Mouse (Mus musculus) left cerebral cortex, postnatal 10 days (tissue): ENCODE measurements around the gene Uqcc2. TPM values are rescaled to one million over a fixed set of nuclear protein-coding genes. Genes with fewer than 3 reads are reported as not detected.

Experiments used
- DNase-seq, 2 experiments: peaks; one replicate each; pipeline ENCODE4 v3.0.0; 2021 to 2022; ENCODE audit warnings: low spot score in 2 of 2, mixed read lengths in 1 of 2; ENCODE audit errors: extremely low spot score in 1 of 2
- intact Hi-C: fragments of 180-260 bp; cut with DNase I; formaldehyde crosslinking; loops from one replicate; pipeline ENCODE4 v1.15.1; 2025
- total RNA-seq, 2 experiments: library from RNA; stranded (reverse); gene quantifications; 2 replicates each; pipeline ENCODE4 v1.2.3; 2021

Gene Uqcc2
- total RNA-seq, 2 experiments from 2014 or later: 177 to 182 TPM

DNA sequence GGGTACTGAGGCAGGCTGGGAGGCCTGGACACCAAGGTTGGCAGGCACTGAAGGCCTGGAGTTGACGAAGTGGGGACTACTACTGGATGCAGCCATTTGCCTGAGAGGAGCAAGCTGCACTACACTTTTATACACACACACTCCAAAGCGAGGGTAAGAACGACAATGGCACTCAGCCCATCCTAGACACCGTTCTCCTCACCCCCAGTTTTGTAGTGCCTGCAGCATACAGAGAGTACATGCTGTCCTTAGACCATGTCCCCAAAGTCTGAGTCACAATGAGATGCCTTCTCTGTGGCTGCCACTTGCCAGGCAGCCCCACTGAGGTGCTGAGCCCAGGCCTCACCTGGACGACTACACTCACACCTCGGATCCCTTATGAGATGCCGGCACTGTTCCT lies 3.9 kb downstream of the Uqcc2 start:
- intact Hi-C loops: loop anchor here (5.0 kb wide), 1 partner anchor 72 kb away; the partner anchor contains the start of gene Lemd2
- no peak for DNase-seq

GRCm38 (mm10) chr17:27129291-27129690 lies 4.4 kb downstream of the Uqcc2 start:
- DNase-seq: peak in 1 of 2 experiments; percentile 67
- intact Hi-C loops: no loop called here

DNA sequence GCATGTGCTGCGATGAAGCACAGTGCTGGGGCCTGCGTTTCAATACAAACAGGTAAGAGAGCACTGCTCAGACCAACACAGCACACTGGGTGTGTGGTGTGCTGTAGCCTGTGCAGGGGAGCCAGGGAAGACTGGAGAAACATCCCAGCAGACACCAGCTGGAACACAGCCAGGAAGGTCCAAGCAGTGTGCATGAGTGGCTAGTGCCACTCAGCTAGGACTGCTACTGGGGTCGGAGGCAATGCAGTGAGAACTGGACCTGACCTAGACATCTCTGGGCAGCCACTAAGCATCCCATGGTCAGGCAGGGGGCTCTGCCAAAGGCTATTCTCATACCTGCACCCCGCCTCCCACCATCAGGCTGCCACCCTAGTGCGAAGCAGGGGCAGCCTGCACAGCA lies 5.5 kb downstream of the Uqcc2 start:
- DNase-seq: peak in 1 of 2 experiments; percentile 28
- intact Hi-C loops: no loop called here

DNA sequence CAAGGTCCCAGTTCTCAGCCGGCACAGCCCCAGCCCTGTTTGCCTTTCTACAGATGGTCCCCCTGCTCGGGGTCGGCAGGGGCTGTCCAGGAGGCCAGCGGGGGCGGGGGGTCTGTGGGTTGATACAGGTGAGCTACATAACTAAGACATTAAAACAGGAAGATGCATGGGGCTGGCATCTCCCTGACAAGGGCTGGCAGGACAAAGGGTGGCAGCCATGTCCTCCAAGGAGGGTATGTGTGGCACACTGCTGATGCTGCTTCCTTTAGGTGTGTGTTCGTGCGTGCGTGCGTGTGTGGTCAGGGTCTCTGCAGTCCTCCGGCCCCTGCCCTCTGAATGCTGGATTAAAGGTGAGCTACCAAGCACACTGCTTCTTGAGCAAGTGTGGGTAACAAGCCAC lies 6.7 kb downstream of the Uqcc2 start:
- DNase-seq: peak in 1 of 2 experiments; percentile 39
- intact Hi-C loops: no loop called here

DNA sequence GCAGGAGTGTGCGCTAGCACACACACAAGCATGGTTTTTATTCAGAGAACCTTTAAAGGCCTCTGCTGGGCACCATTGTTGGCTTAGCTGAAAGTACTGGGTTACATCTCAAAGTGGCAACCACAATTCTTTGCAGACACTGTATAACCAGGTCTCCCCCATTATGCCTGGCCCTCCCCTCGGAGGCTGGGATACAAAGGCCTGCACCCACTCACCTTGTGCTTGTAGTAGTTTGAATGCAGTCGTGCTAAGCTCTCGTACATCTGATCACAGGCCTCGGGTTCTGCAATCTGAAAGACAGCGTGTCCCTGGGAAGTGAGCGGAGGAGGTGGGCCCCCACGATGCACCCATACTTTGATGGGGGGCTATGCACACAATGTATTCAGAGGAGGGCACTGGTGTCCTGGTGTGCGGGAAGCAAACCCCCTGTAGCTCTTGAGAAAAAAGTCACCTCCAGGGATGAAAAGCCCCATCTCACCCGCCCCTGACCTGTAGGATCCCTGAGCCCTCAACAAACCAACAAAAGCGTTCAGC lies 8.0 kb downstream of the Uqcc2 start:
- intact Hi-C loops: no loop called here
- peak in 1 of 2 experiments; percentile 23 for DNase-seq

GRCm38 (mm10) chr17:27125185-27125584 lies 8.5 kb downstream of the Uqcc2 start:
- DNase-seq: peak in 1 of 2 experiments; percentile 85
- intact Hi-C loops: no loop called here

GRCm38 (mm10) chr17:27123813-27124375 lies 9.8 kb downstream of the Uqcc2 start:
- DNase-seq: peak in 1 of 2 experiments; percentile 50
- intact Hi-C loops: loop anchor here (5.0 kb wide), 1 partner anchor 92 kb away; no protein-coding TSS in a partner anchor

DNA sequence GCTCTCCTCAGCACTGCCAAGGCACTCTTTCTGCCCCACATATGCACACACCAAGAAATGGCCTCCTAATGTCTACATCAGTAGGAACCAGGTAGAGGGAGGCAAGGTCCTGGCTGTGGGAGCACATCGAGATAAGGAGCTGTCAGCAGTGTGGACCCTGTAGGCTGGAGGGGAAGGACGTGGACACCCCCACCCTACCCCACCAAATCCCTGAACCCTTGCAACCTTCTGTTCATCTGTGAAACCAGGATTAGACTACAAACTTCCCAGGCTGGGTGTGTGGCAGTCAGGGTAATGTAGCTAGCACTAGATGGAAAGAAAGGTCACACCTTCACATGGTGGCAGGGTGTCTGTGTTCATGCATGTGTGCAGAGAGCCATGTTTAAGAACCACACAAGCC lies 10.6 kb downstream of the Uqcc2 start:
- DNase-seq: no peak
- intact Hi-C loops: loop anchor here (5.0 kb wide), 1 partner anchor 91 kb away; no protein-coding TSS in a partner anchor

GRCm38 (mm10) chr17:27122701-27123100 lies 11.0 kb downstream of the Uqcc2 start:
- no peak for DNase-seq
- intact Hi-C loops: loop anchor here (5.0 kb wide), 1 partner anchor 90 kb away; no protein-coding TSS in a partner anchor

DNA sequence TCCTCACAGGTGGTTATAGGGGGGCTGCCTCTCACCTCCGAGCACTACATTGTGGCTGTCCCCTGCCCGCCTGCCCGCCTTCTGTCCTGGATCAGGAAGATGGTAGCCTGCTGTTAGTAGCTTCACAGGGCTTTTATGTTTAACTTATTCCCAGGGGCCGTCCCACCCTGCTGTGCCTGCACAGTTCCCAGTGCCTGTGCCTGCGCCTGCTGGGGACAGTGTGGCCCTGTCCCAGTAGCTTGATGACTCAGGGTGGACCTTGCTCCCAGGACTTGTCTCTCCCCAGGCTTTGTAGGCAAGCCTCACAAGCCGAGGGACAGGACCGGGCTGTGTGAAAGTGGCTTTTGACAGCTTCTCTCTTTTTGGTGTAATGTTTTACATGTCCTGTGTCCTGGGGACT lies 11.9 kb downstream of the Uqcc2 start:
- intact Hi-C loops: loop anchor here (5.0 kb wide), 1 partner anchor 89 kb away; no protein-coding TSS in a partner anchor
- no peak for DNase-seq

DNA sequence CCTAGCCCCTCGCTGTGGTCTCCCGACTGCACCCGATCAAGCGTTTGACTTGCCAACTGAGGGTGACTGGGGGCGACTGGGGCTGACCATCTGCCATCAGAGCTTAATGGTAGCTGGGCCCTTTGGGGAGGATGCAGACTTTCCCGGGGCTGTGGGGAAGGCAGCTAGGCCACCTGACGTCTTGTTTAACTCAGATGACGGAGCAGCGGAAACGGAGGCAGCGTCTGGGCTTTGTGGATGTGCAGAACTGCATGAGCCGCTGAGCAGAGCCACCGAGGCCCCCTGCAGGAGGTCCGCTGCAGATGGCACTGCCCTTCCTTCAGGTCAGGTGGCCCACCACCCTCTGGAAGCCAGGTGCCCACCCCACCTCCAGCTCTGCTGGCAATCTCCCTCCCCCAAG lies 12.4 kb downstream of the Uqcc2 start:
- intact Hi-C loops: loop anchor here (5.0 kb wide), 1 partner anchor 89 kb away; no protein-coding TSS in a partner anchor
- DNase-seq: no peak

DNA sequence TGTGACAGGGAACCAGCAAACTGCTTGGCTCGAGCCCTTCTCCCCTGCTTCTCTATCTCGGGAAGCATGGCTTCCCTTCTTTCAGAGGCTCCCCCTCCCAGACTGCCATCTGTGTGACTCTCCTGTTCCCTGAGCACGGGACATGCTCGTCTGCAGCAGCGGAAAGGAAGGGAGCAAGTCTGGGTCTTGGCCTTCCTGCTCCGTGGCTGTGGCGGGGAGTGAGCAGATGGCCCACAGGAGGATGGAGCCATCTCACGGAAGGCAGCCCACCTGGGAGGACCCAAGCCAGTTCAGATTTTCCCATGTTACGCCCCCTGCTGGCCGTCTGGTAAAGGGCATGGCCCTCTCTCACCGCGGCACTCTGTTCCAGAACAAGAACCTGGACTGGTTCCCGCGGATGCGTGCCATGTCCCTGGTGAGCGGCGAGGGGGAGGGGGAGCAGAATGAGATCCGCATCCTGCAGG lies 13.1 kb downstream of the Uqcc2 start:
- DNase-seq: peak in 1 of 2 experiments; percentile 87
- intact Hi-C loops: loop anchor here (5.0 kb wide), 1 partner anchor 88 kb away; no protein-coding TSS in a partner anchor

DNA sequence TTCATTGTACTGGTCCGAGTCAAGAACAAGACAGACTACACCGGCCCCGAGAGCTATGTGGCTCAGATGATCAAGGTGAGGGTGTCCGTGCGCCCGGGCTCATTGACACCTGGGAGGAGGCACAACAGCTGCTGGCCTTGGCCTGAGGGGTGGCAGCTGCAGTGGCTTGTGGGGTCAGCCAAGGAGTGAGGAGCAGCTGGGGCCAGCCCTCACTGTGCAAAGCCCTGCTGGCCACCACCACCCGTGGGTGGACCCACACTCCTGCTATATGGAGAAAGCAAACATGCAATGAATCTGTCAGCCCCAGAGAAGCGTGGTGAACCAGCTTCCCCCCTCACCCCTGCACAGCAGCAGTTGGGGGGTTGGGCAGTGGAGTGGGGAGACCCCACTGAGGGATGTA lies 13.8 kb downstream of the Uqcc2 start:
- no peak for DNase-seq
- intact Hi-C loops: loop anchor here (5.0 kb wide), 1 partner anchor 88 kb away; no protein-coding TSS in a partner anchor

DNA sequence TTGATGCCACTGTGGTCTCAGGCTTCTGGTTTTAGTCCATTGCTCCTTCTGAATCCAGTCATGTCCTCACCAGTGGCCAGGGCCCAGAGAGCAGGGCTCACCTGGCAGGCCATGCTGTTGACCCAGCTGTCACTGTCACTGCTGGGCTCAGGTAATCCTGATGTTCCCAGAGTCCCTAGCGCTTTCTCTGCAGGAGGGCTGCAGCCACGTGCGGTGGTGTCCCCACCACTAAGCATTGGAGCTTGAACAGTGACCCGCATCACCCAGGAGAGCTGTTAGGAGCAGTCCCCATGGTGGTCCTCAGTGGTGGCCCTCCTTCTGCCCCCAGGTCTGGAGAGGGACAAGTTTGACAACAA lies 14.2 kb downstream of the Uqcc2 start:
- no peak for DNase-seq
- intact Hi-C loops: no loop called here

DNA sequence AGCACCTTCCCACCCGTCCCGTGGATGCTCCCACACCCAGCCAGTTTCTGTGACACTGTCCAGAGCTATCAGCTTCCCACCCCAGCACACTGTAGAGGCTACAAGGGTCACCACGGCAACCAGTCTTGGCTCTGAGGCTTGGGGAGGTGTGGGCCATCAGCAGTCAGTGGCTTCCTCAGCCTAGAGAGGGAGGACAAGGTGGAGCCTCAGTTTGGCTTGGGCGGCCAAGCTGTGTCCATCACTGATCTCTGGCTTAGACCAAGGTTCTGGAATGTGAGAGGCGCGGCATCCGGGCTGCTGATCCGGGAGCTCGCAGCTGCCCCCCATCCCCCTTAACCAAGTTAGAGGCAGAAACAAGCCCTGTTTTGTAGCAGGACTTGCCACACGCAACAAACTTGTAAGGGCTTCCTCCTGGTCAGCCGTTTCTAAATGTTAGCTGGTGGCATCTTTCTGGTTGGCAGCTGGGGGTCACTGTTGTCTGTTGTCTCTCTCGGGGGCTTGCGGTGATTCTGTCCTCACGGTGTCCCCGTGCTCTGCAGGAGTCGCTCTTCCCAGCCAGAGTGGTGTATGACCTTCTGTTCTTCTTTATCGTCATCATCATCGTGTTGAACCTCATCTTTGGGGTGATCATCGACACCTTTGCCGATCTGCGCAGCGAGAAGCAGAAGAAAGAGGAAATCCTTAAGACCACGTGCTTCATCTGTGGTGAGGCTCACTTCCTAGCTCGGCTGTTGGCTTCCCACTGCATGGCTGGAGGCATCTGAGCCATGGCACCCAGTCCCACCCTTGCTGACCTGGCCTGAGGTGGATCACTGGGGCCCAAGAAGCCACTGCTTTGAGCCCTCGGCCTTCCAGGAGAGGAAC lies 14.8 kb downstream of the Uqcc2 start:
- intact Hi-C loops: no loop called here

DNA sequence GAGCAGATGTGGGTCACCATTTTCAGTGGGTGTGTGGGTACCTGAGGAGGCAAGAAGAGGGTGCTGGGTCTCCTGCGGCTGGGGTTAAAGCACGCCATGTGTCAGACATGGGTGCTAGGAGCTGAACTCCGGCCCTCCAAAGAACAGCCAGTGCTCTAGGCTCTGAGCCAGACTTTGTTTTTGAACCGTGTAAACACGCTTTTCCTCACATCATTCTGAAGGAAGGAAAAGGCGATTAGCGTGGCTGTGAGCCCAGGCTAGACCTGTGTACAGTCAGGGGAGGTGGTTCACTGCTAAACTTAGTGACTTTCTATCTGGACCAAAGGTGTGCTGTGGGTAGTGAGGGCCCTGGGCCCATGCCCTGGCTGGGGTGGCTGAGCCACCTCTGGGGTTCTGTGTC lies 23.6 kb downstream of the Uqcc2 start:
- DNase-seq: no peak
- intact Hi-C loops: no loop called here

More for the DNA sequence above, 14.8 kb downstream of the Uqcc2 start:
- DNase-seq: no peak

- intact Hi-C loops: no loop called here
- DNase-seq: no peak
These were observed 25.8 kb downstream of the Uqcc2 start for GRCm38 (mm10) chr17:27107936-27108335.

DNA sequence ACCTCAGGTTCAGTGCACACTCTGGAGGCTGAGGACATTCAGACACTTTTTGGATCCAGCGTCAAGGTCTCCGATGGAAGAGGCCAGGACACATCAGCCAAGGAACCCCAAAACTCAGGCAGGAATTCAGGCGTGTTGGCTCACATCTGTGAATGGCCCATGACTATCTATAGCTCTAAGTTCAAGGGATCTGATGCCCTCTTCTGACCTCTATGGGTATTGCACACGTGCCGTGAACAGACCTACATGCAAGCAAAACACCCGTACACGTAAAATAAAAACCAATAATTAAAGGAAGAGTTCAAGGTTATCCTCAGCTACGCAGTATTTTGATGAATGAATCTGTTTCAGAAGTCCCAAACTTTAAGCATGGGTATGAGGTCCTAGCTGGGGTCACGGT lies 27.0 kb downstream of the Uqcc2 start:
- intact Hi-C loops: no loop called here
- no peak for DNase-seq

- no peak for DNase-seq
- intact Hi-C loops: no loop called here
These were observed 27.8 kb downstream of the Uqcc2 start for GRCm38 (mm10) chr17:27105698-27106470.
